Mouse (Mus musculus): ENCODE results near the gene Tacr1.

DNA sequence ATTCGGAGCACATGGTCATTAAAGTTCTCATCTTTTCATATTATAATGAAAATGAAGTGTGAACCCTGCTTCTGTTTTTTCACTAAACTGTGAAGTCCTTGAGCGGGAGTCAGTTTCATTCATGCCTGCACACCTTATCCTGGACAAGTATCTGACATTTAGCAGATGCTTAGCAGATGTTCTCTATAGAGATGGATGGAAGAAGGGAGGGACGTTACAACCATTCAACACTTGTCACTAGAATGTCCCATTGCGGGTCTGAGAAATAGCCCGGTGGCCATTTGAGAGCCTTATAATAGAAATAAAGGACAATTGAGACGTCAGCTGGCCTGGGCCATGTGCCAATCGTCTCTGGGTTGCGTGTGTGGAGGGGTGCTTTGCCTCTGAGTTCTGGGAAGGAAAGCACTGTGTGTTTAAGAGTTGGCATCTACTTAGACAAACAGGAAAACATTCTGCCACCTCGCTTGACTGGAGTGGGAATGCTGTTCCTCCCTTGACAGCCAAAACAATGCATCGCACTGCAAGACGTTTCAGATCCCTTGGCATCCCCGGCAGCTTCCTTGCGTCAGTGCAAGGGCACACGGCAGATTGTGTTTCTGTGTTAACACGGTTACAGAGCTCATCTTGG lies 56.7 kb downstream of the Tacr1 start:
- TF ChIP-seq POLR2A (IDR thresholded peaks at IDR 0.05; ENCODE audit: borderline replicate concordance, low read depth, low read length), result no peak
- TF ChIP-seq CTCF (IDR thresholded peaks at IDR 0.05; ENCODE audit: low read depth, low read length), result no peak

Measured in bone marrow macrophage, adult 2 months (primary cell).